In the genomic region with DNA sequence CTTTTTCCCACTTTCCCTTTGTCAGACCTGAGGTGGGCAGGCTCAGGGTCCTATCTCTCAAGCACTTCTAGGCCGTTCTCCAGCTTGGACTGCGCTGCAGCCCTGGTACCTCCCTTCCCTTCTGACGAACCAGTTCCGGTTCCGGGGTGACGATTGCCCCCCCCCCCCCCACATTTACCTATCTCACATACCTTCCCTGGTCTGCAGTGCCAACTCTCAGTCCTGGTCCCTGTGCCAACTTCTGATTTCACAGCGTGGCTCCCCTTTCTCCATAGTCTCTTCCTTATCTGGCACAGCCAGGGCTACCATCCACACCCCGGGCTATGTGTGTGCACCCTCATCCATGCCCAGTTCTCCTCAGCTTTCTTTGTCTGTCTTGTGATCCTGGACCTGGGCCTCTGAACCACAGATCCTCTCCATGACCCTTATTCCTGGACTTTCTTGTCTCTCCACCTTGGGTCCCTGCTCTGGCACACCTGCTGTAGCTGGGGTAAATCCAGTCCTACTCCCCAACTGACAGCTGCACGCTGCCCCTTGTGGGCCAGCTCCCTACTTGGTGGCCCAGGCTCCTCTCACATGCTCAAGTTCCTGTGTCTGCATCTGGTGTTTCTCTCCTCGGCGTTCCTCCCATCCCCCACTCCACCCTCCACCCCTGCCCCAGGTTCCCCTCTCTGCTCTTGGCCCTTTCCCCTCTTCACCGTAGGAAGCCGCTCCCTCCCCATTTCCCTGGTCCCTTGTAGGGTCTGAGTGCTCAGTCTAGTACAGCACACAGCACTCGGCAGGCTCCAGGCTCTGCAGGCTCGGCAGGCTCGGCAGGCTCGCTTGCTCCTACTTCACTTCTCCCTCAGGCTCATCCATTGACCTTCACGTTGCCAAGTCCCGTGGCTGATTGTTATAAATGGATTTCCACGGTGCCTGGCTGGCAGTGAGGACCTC, we compare ENCODE assay signal across 8 mouse cellular contexts. TPM values are rescaled to one million over a fixed set of nuclear protein-coding genes. Genes with fewer than 3 reads are reported as not detected.
DNase-seq lines count a peak whose midpoint lies in the region; ATAC-seq and TF ChIP-seq lines count a peak whose summit lies in the region.

No protein-coding gene starts in this region.

- no peak overlapping the region for H3K4me3 ChIP-seq in kidney, postnatal 0 days (replicated peaks; ENCODE audit: low read depth, low read length)
- H3K4me3 ChIP-seq in limb, embryonic 11.5 days (ENCODE audit: low read depth, low read length) = no peak overlapping the region
- H3K4me3 ChIP-seq in midbrain, postnatal 0 days (ENCODE audit: low read depth, low read length) = no peak overlapping the region

- peak; percentile 22; the same call in 1 of the 2 replicates for ATAC-seq in kidney, postnatal 0 days (replicated peaks; ENCODE audit: low FRiP score, low read depth)
- ATAC-seq in limb, embryonic 11.5 days (ENCODE audit: insufficient number of reproducible peaks, low FRiP score, low TSS enrichment, low read depth) = peak; percentile 63; the same call in 1 of the 2 replicates
- ATAC-seq in midbrain, postnatal 0 days (ENCODE audit: low FRiP score) = 0 out of 2 replicates have a peak, but pooled peaks have one; percentile 29

- DNase-seq in kidney, postnatal 0 days (ENCODE audit: low spot score) = peak; percentile 73
- DNase-seq in kidney, adult 8-10 months = no peak
- peak; percentile 71 for DNase-seq in adrenal gland, postnatal 25 days
- peak; percentile 29 for DNase-seq in gastrocnemius, postnatal 25 days
- DNase-seq in limb, embryonic 11.5 days (ENCODE audit: low spot score) = peak; percentile 81
- DNase-seq in midbrain, postnatal 0 days (ENCODE audit: low spot score) = peak; percentile 66
- peak; percentile 24 for DNase-seq in yolk sac, embryonic 10.5 days (ENCODE audit: low spot score)
- DNase-seq in layer of hippocampus, postnatal 14 days (ENCODE audit: low spot score in 2 of 2) = no peak

- no peaks in the 10 kb centered on the region for H3K9me3 ChIP-seq in kidney, postnatal 0 days (replicated peaks; ENCODE audit: low read length)
- H3K9me3 ChIP-seq in limb, embryonic 11.5 days (ENCODE audit: control insufficient read depth, low read length) = no peaks in the 10 kb centered on the region
- no peaks in the 10 kb centered on the region for H3K9me3 ChIP-seq in midbrain, postnatal 0 days (ENCODE audit: low read length)

- no peak overlapping the region for H3K9ac ChIP-seq in kidney, postnatal 0 days (ENCODE audit: low read depth, low read length)
- H3K9ac ChIP-seq in limb, embryonic 11.5 days (ENCODE audit: low read length) = peak overlapping the region; percentile 41; the same call in 1 of the 2 replicates
- no peak overlapping the region for H3K9ac ChIP-seq in midbrain, postnatal 0 days (replicated peaks; ENCODE audit: low read length, poor library complexity, severe bottlenecking)

- H3K4me2 ChIP-seq in kidney, postnatal 0 days (ENCODE audit: low read length) = no peak overlapping the region
- H3K4me2 ChIP-seq in limb, embryonic 11.5 days (ENCODE audit: low read depth, severe bottlenecking) = peak overlapping the region; percentile 27; the same call in 1 of the 2 replicates
- H3K4me2 ChIP-seq in midbrain, postnatal 0 days (ENCODE audit: low read depth, low read length, poor library complexity, severe bottlenecking) = no peak overlapping the region; the same call in 1 of the 2 replicates

- H3K36me3 ChIP-seq in kidney, postnatal 0 days (ENCODE audit: insufficient read depth, low read length) = no peaks in the 10 kb centered on the region
- H3K36me3 ChIP-seq in limb, embryonic 11.5 days (ENCODE audit: control insufficient read depth, insufficient read depth, low read length) = no peaks in the 10 kb centered on the region
- H3K36me3 ChIP-seq in midbrain, postnatal 0 days (ENCODE audit: insufficient read depth, low read length) = peaks cover 4% of the 10 kb centered on the region; the same call in 1 of the 2 replicates

- H3K27ac ChIP-seq in kidney, postnatal 0 days = no peak overlapping the region
- H3K27ac ChIP-seq in limb, embryonic 11.5 days (replicated peaks; ENCODE audit: low read depth, low read length) = no peak overlapping the region
- peak overlapping the region; percentile 38; the same call in 1 of the 2 replicates for H3K27ac ChIP-seq in midbrain, postnatal 0 days (ENCODE audit: low read depth, low read length)

- peaks cover under 1% of the 10 kb centered on the region for H3K27me3 ChIP-seq in kidney, postnatal 0 days (ENCODE audit: insufficient read depth, low read length)
- H3K27me3 ChIP-seq in limb, embryonic 11.5 days (ENCODE audit: control insufficient read depth, insufficient read depth, low read length) = peaks cover 23% of the 10 kb centered on the region
- H3K27me3 ChIP-seq in midbrain, postnatal 0 days (ENCODE audit: insufficient read depth, low read length) = no peaks in the 10 kb centered on the region

- WGBS in kidney, postnatal 0 days = 24% methylated on average over 20 of the region's 20 CpGs
- WGBS in limb, embryonic 11.5 days = 24% methylated on average over 20 of the region's 20 CpGs
- WGBS in midbrain, postnatal 0 days = 23% methylated on average over 19 of the region's 20 CpGs

- peaks cover 6% of the 10 kb centered on the region; the same call in 1 of the 2 replicates for H3K4me1 ChIP-seq in kidney, postnatal 0 days (replicated peaks; ENCODE audit: insufficient read depth, low read length)
- H3K4me1 ChIP-seq in limb, embryonic 11.5 days (ENCODE audit: control insufficient read depth, insufficient read depth, low read length) = peaks cover 9% of the 10 kb centered on the region; the same call in 1 of the 2 replicates
- H3K4me1 ChIP-seq in midbrain, postnatal 0 days (ENCODE audit: insufficient read depth, low read length) = peaks cover 11% of the 10 kb centered on the region

- no peak for TF ChIP-seq CTCF in kidney, postnatal 0 days (IDR thresholded peaks at IDR 0.05; ENCODE audit: low read depth)
- TF ChIP-seq CTCF in midbrain, postnatal 0 days (IDR thresholded peaks at IDR 0.05) = no peak

RNA-seq across cellular contexts. Expression of gene Rpl3, which starts 5.5 kb away (rescaled TPM):
- polyA plus RNA-seq in kidney, postnatal 0 days (2015; fragmentation: Nextera tagmentation; extraction: Ambion mirVana) = 970 and 975 TPM in 2 replicates
- total RNA-seq in adrenal gland, postnatal 25 days (2021) = 485 and 642 TPM in 2 replicates
- 10 to 100 TPM; 48.4 to 80.1 TPM for total RNA-seq in gastrocnemius, postnatal 25 days (2021)
- polyA plus RNA-seq in limb, embryonic 11.5 days (2014; fragmentation: Nextera tagmentation; extraction: Ambion mirVana) = 1,283 and 1,338 TPM in 2 replicates
- 511 and 632 TPM in 2 replicates for total RNA-seq in midbrain, postnatal 0 days (2014; rRNA removed)
- polyA plus RNA-seq in midbrain, postnatal 0 days (2015; fragmentation: Nextera tagmentation; extraction: Ambion mirVana) = 500 and 515 TPM in 2 replicates
- 100 to 1,000 TPM; 460 to 491 TPM for total RNA-seq in layer of hippocampus, postnatal 14 days (2021)

RNA-seq across cellular contexts. Expression of gene Syngr1, which starts 6.1 kb away (rescaled TPM):
- 21.8 and 24.1 TPM in 2 replicates for polyA plus RNA-seq in kidney, postnatal 0 days (2015; fragmentation: Nextera tagmentation; extraction: Ambion mirVana)
- total RNA-seq in adrenal gland, postnatal 25 days (2021) = 22.2 and 27.6 TPM in 2 replicates
- 10 to 100 TPM; 34.6 to 37.7 TPM for total RNA-seq in gastrocnemius, postnatal 25 days (2021)
- 3.0 and 4.1 TPM in 2 replicates for polyA plus RNA-seq in limb, embryonic 11.5 days (2014; fragmentation: Nextera tagmentation; extraction: Ambion mirVana)
- total RNA-seq in midbrain, postnatal 0 days (2014; rRNA removed) = 162 and 220 TPM in 2 replicates
- 81.5 and 88.5 TPM in 2 replicates for polyA plus RNA-seq in midbrain, postnatal 0 days (2015; fragmentation: Nextera tagmentation; extraction: Ambion mirVana)
- 100 to 1,000 TPM; 462 to 472 TPM for total RNA-seq in layer of hippocampus, postnatal 14 days (2021)

RNA-seq across cellular contexts. Expression of gene Tab1, which starts 35.7 kb away (rescaled TPM):
- 27.7 and 31.8 TPM in 2 replicates for polyA plus RNA-seq in kidney, postnatal 0 days (2015; fragmentation: Nextera tagmentation; extraction: Ambion mirVana)
- 20.5 and 26.7 TPM in 2 replicates for total RNA-seq in adrenal gland, postnatal 25 days (2021)
- 10 to 100 TPM; 13.8 to 14.6 TPM for total RNA-seq in gastrocnemius, postnatal 25 days (2021)
- 35.4 and 35.5 TPM in 2 replicates for polyA plus RNA-seq in limb, embryonic 11.5 days (2014; fragmentation: Nextera tagmentation; extraction: Ambion mirVana)
- total RNA-seq in midbrain, postnatal 0 days (2014; rRNA removed) = 43.5 and 58.5 TPM in 2 replicates
- 23.6 and 27.9 TPM in 2 replicates for polyA plus RNA-seq in midbrain, postnatal 0 days (2015; fragmentation: Nextera tagmentation; extraction: Ambion mirVana)
- total RNA-seq in layer of hippocampus, postnatal 14 days (2021) = 10 to 100 TPM; 29.7 to 31.4 TPM

Comparison
In these comparisons a context has a peak if more than half of its experiments do, and no peak if none do; other contexts are left out.
1. DNase-seq: peak in kidney, postnatal 0 days (single experiment), adrenal gland, postnatal 25 days (single experiment), gastrocnemius, postnatal 25 days (single experiment), limb, embryonic 11.5 days (single experiment), midbrain, postnatal 0 days (single experiment) and yolk sac, embryonic 10.5 days (single experiment); none in kidney, adult 8-10 months (0 of 2) and layer of hippocampus, postnatal 14 days (0 of 2).
2. Peak in every context shown above with its lines, with median percentiles within 50 percentile points of each other: ATAC-seq.